Mouse (Mus musculus) heart, embryonic 14.5 days (tissue): ENCODE measurements around the gene Chpt1. TPM values are rescaled to one million over a fixed set of nuclear protein-coding genes. Genes with fewer than 3 reads are reported as not detected.
"Not testable (repeated sequence)": the region's sequence is repeated elsewhere in the genome, so short reads cannot be mapped to it uniquely, and the experiment has no call there.

Experiments used
- ATAC-seq: fragments of 200-750 bp; cut with Nextera tagmentation; 2 replicates; pipeline ENCODE4 v1.8.0; 2017; ENCODE audit warnings: low read depth, moderate TSS enrichment; ENCODE audit not compliant: insufficient number of reproducible peaks, insufficient read depth, low FRiP score
- H3K27ac ChIP-seq, 2 experiments: fragments of 200-500 bp in 1 of 2; fragments of 300-500 bp in 1 of 2; sonication (generic) in 1 of 2; replicated peaks in 1 of 2; 2 replicates each; pipeline ENCODE4 v1.5.1; 2012 to 2014; ENCODE audit warnings: low read depth in 2 of 2, low read length in 2 of 2, control low read depth in 1 of 2, mild to moderate bottlenecking in 1 of 2, mixed read lengths in 1 of 2; ENCODE audit not compliant: control insufficient read depth in 1 of 2, insufficient read depth in 1 of 2
- H3K27me3 ChIP-seq: fragments of 300-500 bp; sonication (generic); 2 replicates; pipeline ENCODE4 v1.6.1; 2014; ENCODE audit warnings: mild to moderate bottlenecking, low read length, control low read depth; ENCODE audit not compliant: control insufficient read depth, insufficient read depth
- H3K36me3 ChIP-seq: fragments of 300-500 bp; sonication (generic); 2 replicates; pipeline ENCODE4 v1.6.1; 2014; ENCODE audit warnings: mild to moderate bottlenecking, control low read depth, low read length, mixed read lengths; ENCODE audit not compliant: control insufficient read depth, insufficient read depth
- H3K4me1 ChIP-seq, 2 experiments: fragments of 200-500 bp in 1 of 2; fragments of 300-500 bp in 1 of 2; sonication (generic) in 1 of 2; 2 replicates each; pipeline ENCODE4 v1.6.1; 2012 to 2014; ENCODE audit warnings: low read length in 2 of 2, control low read depth in 1 of 2, mixed read lengths in 1 of 2; ENCODE audit not compliant: control insufficient read depth in 2 of 2, insufficient read depth in 2 of 2
- H3K4me2 ChIP-seq: fragments of 300-500 bp; sonication (generic); 2 replicates; pipeline ENCODE4 v1.6.1; 2014; ENCODE audit warnings: mild to moderate bottlenecking, low read length
- H3K4me3 ChIP-seq, 2 experiments: fragments of 200-500 bp in 1 of 2; fragments of 300-500 bp in 1 of 2; sonication (generic) in 1 of 2; 2 replicates each; pipeline ENCODE4 v1.5.1; 2012 to 2014; ENCODE audit warnings: low read length in 2 of 2, mild to moderate bottlenecking in 2 of 2, control low read depth in 1 of 2, low read depth in 1 of 2, moderate library complexity in 1 of 2; ENCODE audit not compliant: control insufficient read depth in 1 of 2, insufficient read depth in 1 of 2
- H3K9ac ChIP-seq: fragments of 300-500 bp; sonication (generic); 2 replicates; pipeline ENCODE4 v1.6.1; 2014; ENCODE audit warnings: mild to moderate bottlenecking, low read length
- H3K9me3 ChIP-seq: fragments of 300-500 bp; sonication (generic); 2 replicates; pipeline ENCODE4 v1.6.1; 2016; ENCODE audit warnings: low read length, control low read depth; ENCODE audit not compliant: control insufficient read depth
- WGBS: fragments of 180-500 bp; shearing (Covaris S2); extraction: QIAGEN DNeasy Blood & Tissue Kit; methylation state at CpG from one replicate; pipeline ENCODE4 v1.1.7; 2014; 5-methylcytosine and 5-hydroxymethylcytosine counted together
- polyA plus RNA-seq: library from polyadenylated mRNA; unstranded; fragments of >200 nt; fragmentation: Nextera tagmentation; extraction: Ambion mirVana; gene quantifications from 2 replicates; pipeline ENCODE4 v1.2.1, GENCODE M21; 2014

Chpt1 gene
- polyA plus RNA-seq, 1 experiment from 2014 or later = 55.5 TPM

- no peak for ATAC-seq
- H3K4me2 ChIP-seq = no peak overlapping the region
- no peaks in the 10 kb centered on the region for H3K4me1 ChIP-seq
- no peaks in the 10 kb centered on the region for H3K36me3 ChIP-seq
- H3K27me3 ChIP-seq = no peaks in the 10 kb centered on the region
- no peak overlapping the region for H3K27ac ChIP-seq
- WGBS = 70% methylated on average over 4 of the region's 4 CpGs
- H3K9me3 ChIP-seq = no peaks in the 10 kb centered on the region
- H3K4me3 ChIP-seq = no peak overlapping the region
- H3K9ac ChIP-seq = no peak overlapping the region
Measured at GRCm38 (mm10) chr10:88494959-88495587, 8.8 kb downstream of the Chpt1 start.

GRCm38 (mm10) chr10:88492658-88493057 lies 11.2 kb downstream of the Chpt1 start:
- Histone ChIP-seq H3K4me1 (no peaks in the 10 kb centered on the region), H3K4me2 (no peak overlapping the region), H3K4me3 (no peak overlapping the region), H3K36me3 (no peaks in the 10 kb centered on the region), H3K27ac (no peak overlapping the region), H3K9ac (no peak overlapping the region), H3K27me3 (no peaks in the 10 kb centered on the region), H3K9me3 (no peaks in the 10 kb centered on the region)
- ATAC-seq = no peak
- WGBS = 79% methylated on average over 8 of the region's 8 CpGs

GRCm38 (mm10) chr10:88491632-88492031 lies 12.2 kb downstream of the Chpt1 start:
- no peaks in the 10 kb centered on the region for H3K4me1 ChIP-seq
- no peaks in the 10 kb centered on the region for H3K36me3 ChIP-seq
- H3K9me3 ChIP-seq = no peaks in the 10 kb centered on the region
- no peak overlapping the region for H3K9ac ChIP-seq
- WGBS = 67% methylated on average over 7 of the region's 7 CpGs
- no peak overlapping the region for H3K4me2 ChIP-seq
- no peak overlapping the region for H3K4me3 ChIP-seq
- H3K27me3 ChIP-seq = no peaks in the 10 kb centered on the region
- ATAC-seq = no peak
- no peak overlapping the region for H3K27ac ChIP-seq

GRCm38 (mm10) chr10:88488629-88489028 lies 15.2 kb downstream of the Chpt1 start:
- 89% methylated on average over 5 of the region's 5 CpGs for WGBS
- ATAC-seq = no peak
- no peak overlapping the region for H3K4me3 ChIP-seq

GRCm38 (mm10) chr10:88482866-88483265 lies 21.0 kb downstream of the Chpt1 start:
- 90% methylated on average over 10 of the region's 10 CpGs for WGBS
- not testable (repeated sequence) for ATAC-seq, H3K4me3 ChIP-seq, H3K9ac ChIP-seq, H3K36me3 ChIP-seq, H3K9me3 ChIP-seq, H3K27me3 ChIP-seq, H3K27ac ChIP-seq, H3K4me1 ChIP-seq, H3K4me2 ChIP-seq

More at GRCm38 (mm10) chr10:88488629-88489028, 15.2 kb downstream of the Chpt1 start:
- Histone ChIP-seq H3K4me2 (no peak overlapping the region), H3K9me3 (no peaks in the 10 kb centered on the region), H3K4me1 (no peaks in the 10 kb centered on the region), H3K27me3 (no peaks in the 10 kb centered on the region), H3K36me3 (no peaks in the 10 kb centered on the region), H3K27ac (no peak overlapping the region), H3K9ac (no peak overlapping the region)

GRCm38 (mm10) chr10:88460122-88460820 lies 43.6 kb downstream of the Chpt1 start:
- no peak for ATAC-seq

GRCm38 (mm10) chr10:88459502-88459992 lies 44.3 kb downstream of the Chpt1 start, which contains the start of gene Sycp3:
Gene Sycp3, plus strand, starts transcription at chr10:88459569.
- Histone ChIP-seq H3K4me1 (no peaks in the 10 kb centered on the region), H3K9ac (no peak within 1 kb of the TSS), H3K27ac (no peak within 1 kb of the TSS), H3K4me2 (no peak within 1 kb of the TSS), H3K4me3 (no peak within 1 kb of the TSS), H3K36me3 (no peaks in the 10 kb centered on the region), H3K9me3 (no peaks in the 10 kb centered on the region), H3K27me3 (no peaks in the 10 kb centered on the region)
- WGBS = 69% methylated on average over 33 of the region's 33 CpGs
- ATAC-seq = no peak; the same call in 1 of the 2 replicates

More at GRCm38 (mm10) chr10:88460122-88460820, 43.6 kb downstream of the Chpt1 start:
- Histone ChIP-seq H3K4me2 (no peak overlapping the region), H3K27ac (no peak overlapping the region), H3K27me3 (no peaks in the 10 kb centered on the region), H3K4me1 (no peaks in the 10 kb centered on the region), H3K9ac (no peak overlapping the region), H3K36me3 (no peaks in the 10 kb centered on the region), H3K4me3 (no peak overlapping the region), H3K9me3 (no peaks in the 10 kb centered on the region)
- WGBS = 61% methylated on average over 18 of the region's 18 CpGs
